Mouse (Mus musculus): Measurements from ENCODE around the gene Spata17.

DNA sequence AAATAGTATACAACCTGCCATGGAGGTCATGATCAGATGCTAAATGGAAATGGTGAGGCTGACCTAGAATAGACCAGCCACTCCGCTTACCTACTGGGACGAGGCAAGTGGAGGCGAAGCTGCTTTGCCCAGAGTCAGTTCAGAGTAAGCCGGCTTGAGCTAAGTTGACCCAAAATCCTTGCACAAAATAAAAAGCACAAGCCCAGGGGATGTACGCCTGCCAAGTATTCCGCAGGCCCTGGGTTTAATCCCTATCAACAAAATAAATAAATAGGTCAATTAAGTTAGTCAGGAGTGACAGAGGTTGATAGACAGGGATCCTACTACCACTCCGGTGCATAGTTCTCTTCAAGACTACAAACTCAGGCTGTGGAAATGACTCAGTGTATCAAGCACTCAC is 207.0 kb downstream of the Spata17 start:
- TF ChIP-seq CTCF (IDR thresholded peaks at IDR 0.05; ENCODE audit: control insufficient read depth, insufficient read depth, low read length) (no peak), POLR2A (IDR thresholded peaks at IDR 0.05; ENCODE audit: borderline replicate concordance, control insufficient read depth, low read depth, low read length) (no peak)
